17 mouse cellular contexts compared by ENCODE assay signal in genomic region chr16:75627862-75628261, GRCm38 (mm10). TPM values are rescaled to one million over a fixed set of nuclear protein-coding genes. Genes with fewer than 3 reads are reported as not detected.
A peak's percentile ranks its signal among the peaks of the same experiment; 100 is the strongest.
DNase-seq lines count a peak whose midpoint lies in the region; ATAC-seq and TF ChIP-seq lines count a peak whose summit lies in the region.
"Had no signal": no experiment of that assay in that cellular context is flagged by ENCODE, and none has a peak within 500 bp of the region (broad histone marks: within the 10 kb centered on the region; RNA-seq: fewer than 3 reads in every experiment).

No protein-coding gene starts in this region.

- no peak overlapping the region for H3K4me3 ChIP-seq in heart, postnatal 0 days (ENCODE audit: low read depth, low read length)
- no peak overlapping the region for H3K4me3 ChIP-seq in heart, embryonic 12.5 days
- no peak overlapping the region for H3K4me3 ChIP-seq in lung, postnatal 0 days (ENCODE audit: low read depth, low read length)
- no peak overlapping the region for H3K4me3 ChIP-seq in lung, adult 2 months (replicated peaks; ENCODE audit: extremely low read depth, low read depth, low read length)
- H3K4me3 ChIP-seq: limb, embryonic 10.5 days; liver, embryonic 15.5 days; megakaryocyte, embryonic 14.5 days; myocyte; stomach, embryonic 15.5 days had no signal

- WGBS in heart, postnatal 0 days: 55% methylated on average over 2 of the region's 2 CpGs
- 75% methylated on average over 2 of the region's 2 CpGs for WGBS in heart, embryonic 12.5 days
- WGBS in lung, postnatal 0 days: 72% methylated on average over 2 of the region's 2 CpGs
- 80% methylated on average over 2 of the region's 2 CpGs for WGBS in lung, adult 2 months

- H3K4me1 ChIP-seq in heart, postnatal 0 days (ENCODE audit: control insufficient read depth, insufficient read depth): no peaks in the 10 kb centered on the region
- H3K4me1 ChIP-seq in heart, embryonic 12.5 days (replicated peaks): no peaks in the 10 kb centered on the region
- no peaks in the 10 kb centered on the region for H3K4me1 ChIP-seq in lung, postnatal 0 days (ENCODE audit: insufficient read depth, low read depth, low read length)
- no peaks in the 10 kb centered on the region for H3K4me1 ChIP-seq in lung, adult 2 months (ENCODE audit: control insufficient read depth, insufficient read depth, low read length)
- H3K4me1 ChIP-seq: limb, embryonic 10.5 days; liver, embryonic 15.5 days; megakaryocyte, embryonic 14.5 days; stomach, embryonic 15.5 days had no signal

- TF ChIP-seq POLR2A in lung, adult 2 months (IDR thresholded peaks at IDR 0.05; ENCODE audit: borderline replicate concordance, extremely low read depth, low read depth, low read length): no peak

- no peak for DNase-seq in heart, postnatal 0 days (ENCODE audit: low spot score)
- DNase-seq in lung, postnatal 0 days (ENCODE audit: low spot score): no peak
- DNase-seq in lung, adult 2 months: no peak
- peak; percentile 1 for DNase-seq in NIH3T3 (ENCODE audit: low read depth)
- DNase-seq in telencephalon, adult 2 months (ENCODE audit: low read depth, low spot score): peak; percentile 22
- DNase-seq in cerebellum, adult 8-10 months: no peak
- DNase-seq: cerebellum, postnatal 10 days; heart, adult 11 months; thymus, postnatal 36 days had no signal

- TF ChIP-seq CTCF in heart, postnatal 0 days (IDR thresholded peaks at IDR 0.05; ENCODE audit: low read depth): peak; percentile 63
- 0 out of 2 replicates have a peak, but pooled peaks have one; percentile 22 for TF ChIP-seq CTCF in lung, postnatal 0 days (IDR thresholded peaks at IDR 0.05)
- TF ChIP-seq CTCF in lung, adult 2 months (IDR thresholded peaks at IDR 0.05; ENCODE audit: insufficient read depth, low read length): no peak

- H3K4me2 ChIP-seq in heart, postnatal 0 days (ENCODE audit: low read depth, low read length): no peak overlapping the region
- no peak overlapping the region for H3K4me2 ChIP-seq in heart, embryonic 12.5 days
- H3K4me2 ChIP-seq in lung, postnatal 0 days (replicated peaks; ENCODE audit: low read depth, low read length): no peak overlapping the region
- H3K4me2 ChIP-seq: liver, embryonic 15.5 days; stomach, embryonic 15.5 days had no signal

- no peak overlapping the region for H3K9ac ChIP-seq in heart, postnatal 0 days (replicated peaks; ENCODE audit: low read depth, low read length)
- no peak overlapping the region for H3K9ac ChIP-seq in heart, embryonic 12.5 days
- H3K9ac ChIP-seq in lung, postnatal 0 days (replicated peaks; ENCODE audit: low read depth): no peak overlapping the region
- H3K9ac ChIP-seq: liver, embryonic 15.5 days; stomach, embryonic 15.5 days had no signal

- no peaks in the 10 kb centered on the region for H3K9me3 ChIP-seq in heart, postnatal 0 days (replicated peaks; ENCODE audit: control insufficient read depth, low read length)
- H3K9me3 ChIP-seq in heart, embryonic 12.5 days (replicated peaks): no peaks in the 10 kb centered on the region
- H3K9me3 ChIP-seq in lung, postnatal 0 days (ENCODE audit: low read length): no peaks in the 10 kb centered on the region
- H3K9me3 ChIP-seq: limb, embryonic 10.5 days; liver, embryonic 15.5 days; megakaryocyte, embryonic 14.5 days; stomach, embryonic 15.5 days had no signal

- TF ChIP-seq EP300 in heart, postnatal 0 days (IDR thresholded peaks at IDR 0.05; ENCODE audit: low read depth): no peak
- no peak for TF ChIP-seq EP300 in lung, postnatal 0 days (IDR thresholded peaks at IDR 0.05)

- H3K36me3 ChIP-seq in heart, postnatal 0 days (replicated peaks; ENCODE audit: control insufficient read depth, insufficient read depth, low read length): no peaks in the 10 kb centered on the region
- H3K36me3 ChIP-seq in heart, embryonic 12.5 days: no peaks in the 10 kb centered on the region
- H3K36me3 ChIP-seq in lung, postnatal 0 days (ENCODE audit: insufficient read depth, low read length): no peaks in the 10 kb centered on the region
- H3K36me3 ChIP-seq: limb, embryonic 10.5 days; liver, embryonic 15.5 days; stomach, embryonic 15.5 days had no signal

- ATAC-seq in heart, postnatal 0 days (ENCODE audit: insufficient read depth, low read depth): no peak
- ATAC-seq in heart, embryonic 12.5 days (ENCODE audit: insufficient number of reproducible peaks, low FRiP score): no peak
- ATAC-seq in lung, postnatal 0 days: no peak

- H3K27ac ChIP-seq in heart, postnatal 0 days (ENCODE audit: low read depth): no peak overlapping the region
- H3K27ac ChIP-seq in heart, embryonic 12.5 days (ENCODE audit: poor library complexity, severe bottlenecking): no peak overlapping the region
- H3K27ac ChIP-seq in lung, postnatal 0 days (ENCODE audit: low read length): no peak overlapping the region
- H3K27ac ChIP-seq: limb, embryonic 10.5 days; liver, embryonic 15.5 days; stomach, embryonic 15.5 days had no signal

- H3K27me3 ChIP-seq in heart, postnatal 0 days (ENCODE audit: control insufficient read depth, insufficient read depth, low read length): no peaks in the 10 kb centered on the region
- H3K27me3 ChIP-seq in heart, embryonic 12.5 days (replicated peaks): no peaks in the 10 kb centered on the region
- H3K27me3 ChIP-seq in lung, postnatal 0 days (replicated peaks; ENCODE audit: insufficient read depth, low read length): no peaks in the 10 kb centered on the region
- H3K27me3 ChIP-seq: liver, embryonic 15.5 days; megakaryocyte, embryonic 14.5 days; stomach, embryonic 15.5 days had no signal

RNA-seq across cellular contexts. Expression of gene Rbm11, which starts 35.2 kb away (rescaled TPM):
- total RNA-seq in heart, postnatal 0 days (2014; rRNA removed; ENCODE audit: low replicate concordance): 0.31 TPM in 1 of 2 replicates, not detected in the other
- 0.11 and 0.23 TPM in 2 replicates for polyA plus RNA-seq in heart, postnatal 0 days (2015; fragmentation: Nextera tagmentation; extraction: Ambion mirVana)
- polyA plus RNA-seq in heart, embryonic 12.5 days (2016; fragmentation: Nextera tagmentation; extraction: Ambion mirVana): 0.27 and 0.47 TPM in 2 replicates
- 0.20 and 0.37 TPM in 2 replicates for polyA plus RNA-seq in lung, postnatal 0 days (2015; fragmentation: Nextera tagmentation; extraction: Ambion mirVana)
- 0.10 and 0.15 TPM in 2 replicates for polyA plus RNA-seq in lung, adult 2 months (2012; rRNA removed)
- polyA plus RNA-seq: small intestine, adult 2 months had no signal

RNA-seq across cellular contexts. Expression of gene Lipi, which starts 42.0 kb away (rescaled TPM):
- total RNA-seq in heart, postnatal 0 days (2014; rRNA removed; ENCODE audit: low replicate concordance): not detected in 2 replicates
- not detected in 2 replicates for polyA plus RNA-seq in heart, postnatal 0 days (2015; fragmentation: Nextera tagmentation; extraction: Ambion mirVana)
- not detected in 2 replicates for polyA plus RNA-seq in heart, embryonic 12.5 days (2016; fragmentation: Nextera tagmentation; extraction: Ambion mirVana)
- not detected in 2 replicates for polyA plus RNA-seq in lung, postnatal 0 days (2015; fragmentation: Nextera tagmentation; extraction: Ambion mirVana)
- not detected in 2 replicates for polyA plus RNA-seq in lung, adult 2 months (2012; rRNA removed)
- total RNA-seq: hematopoietic stem cell, adult 5-6 weeks had no signal
- polyA plus RNA-seq: limb, embryonic 10.5 days; liver, embryonic 15.5 days; myocyte; small intestine, adult 2 months; stomach, embryonic 15.5 days had no signal

Comparison
In these comparisons a context has a peak if more than half of its experiments do, and no peak if none do; other contexts are left out.
1. DNase-seq: peak in NIH3T3 (single experiment) and telencephalon, adult 2 months (single experiment); none in heart, postnatal 0 days (single experiment), lung, postnatal 0 days (single experiment), lung, adult 2 months (single experiment) and cerebellum, adult 8-10 months (single experiment).